Mouse (Mus musculus): ENCODE measurements around the gene Lyrm7. TPM values are rescaled to one million over a fixed set of nuclear protein-coding genes. Genes with fewer than 3 reads are reported as not detected.

The Lyrm7 gene
- total and polyA plus RNA-seq, 3 experiments: 18.2 to 64.4 (median 18.6) TPM

DNA sequence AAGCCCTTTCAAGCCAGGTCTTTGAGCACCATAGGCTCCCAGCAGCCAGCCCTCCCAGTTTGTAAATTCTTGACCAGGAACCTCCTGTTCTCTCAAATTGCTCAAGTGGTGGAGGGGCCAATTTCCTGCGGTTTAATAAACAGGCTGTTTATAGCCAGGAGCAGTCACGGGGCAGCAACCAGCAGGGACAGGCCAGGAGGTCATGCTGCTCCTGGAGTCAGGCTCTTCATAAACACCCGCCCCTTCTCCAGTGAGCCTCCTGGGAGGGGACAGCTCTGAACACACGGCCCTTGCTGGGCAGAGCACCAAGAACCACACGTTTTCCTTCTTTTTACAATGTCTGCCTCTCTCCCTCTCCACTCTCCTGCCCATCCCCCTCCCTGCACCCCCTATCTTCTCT, 24.2 kb upstream of the Lyrm7 start:
- no peak for DNase-seq (ENCODE audit: extremely low read depth)
- H3K4me3 ChIP-seq (replicated peaks in 1 of 3; ENCODE audit: low read depth in 2 of 3, low read length in 2 of 3, poor library complexity in 1 of 3): no peak overlapping the region
- no peak overlapping the region for H3K9ac ChIP-seq (ENCODE audit: insufficient read depth, low read depth)
- H3K9me3 ChIP-seq (replicated peaks; ENCODE audit: low read length): no peaks in the 10 kb centered on the region
- peaks cover 3 to 13% of the 10 kb centered on the region in 2 experiments for H3K4me1 ChIP-seq (ENCODE audit: control insufficient read depth in 1 of 2, insufficient read depth in 2 of 2)
- TF ChIP-seq MAZ (IDR thresholded peaks at IDR 0.05; ENCODE audit: low read depth, low read length) (no peak), MYC (IDR thresholded peaks at IDR 0.05; ENCODE audit: low read depth, low read length) (no peak), ZC3H11A (IDR thresholded peaks at IDR 0.05; ENCODE audit: low read depth, low read length) (no peak)
- in situ Hi-C loops (cut with MboI; ENCODE audit: low pct_ligation_motif_present, low pct_unique_long_range_greater_than_20kb, low sequenced_read_pairs): loop anchor here (5.0 to 25.0 kb wide), 4 partner anchors 42 to 502 kb away; partner anchors contain the start of gene Slc36a3
- H3K36me3 ChIP-seq (replicated peaks in 1 of 2; ENCODE audit: control insufficient read depth in 1 of 2, insufficient read depth in 1 of 2, low read length in 1 of 2): no peaks in the 10 kb centered on the region
- no peaks in the 10 kb centered on the region for H3K79me2 ChIP-seq (replicated peaks; ENCODE audit: control insufficient read depth, extremely low read depth, insufficient read depth, poor library complexity, severe bottlenecking)
- dilution Hi-C loops (cut with MboI; ENCODE audit: extremely low pct_ligation_motif_present, extremely low pct_unique_long_range_greater_than_20kb, low sequenced_read_pairs): no loop called here
- H3K4me2 ChIP-seq (ENCODE audit: insufficient read depth, low read depth, poor library complexity, severe bottlenecking): no peak overlapping the region
- H3K27me3 ChIP-seq (replicated peaks): no peaks in the 10 kb centered on the region
- no peak overlapping the region for H3K27ac ChIP-seq (ENCODE audit: insufficient read depth, low read depth)

- Histone ChIP-seq H3K27me3 (replicated peaks) (no peaks in the 10 kb centered on the region), H3K79me2 (replicated peaks; ENCODE audit: control insufficient read depth, extremely low read depth, insufficient read depth, poor library complexity, severe bottlenecking) (no peaks in the 10 kb centered on the region), H3K4me2 (ENCODE audit: insufficient read depth, low read depth, poor library complexity, severe bottlenecking) (no peak overlapping the region), H3K27ac (ENCODE audit: insufficient read depth, low read depth) (no peak overlapping the region), H3K9me3 (replicated peaks; ENCODE audit: low read length) (no peaks in the 10 kb centered on the region), H3K4me1 (ENCODE audit: control insufficient read depth in 1 of 2, insufficient read depth in 2 of 2) (peaks cover 3 to 13% of the 10 kb centered on the region in 2 experiments), H3K36me3 (replicated peaks in 1 of 2; ENCODE audit: control insufficient read depth in 1 of 2, insufficient read depth in 1 of 2, low read length in 1 of 2) (no peaks in the 10 kb centered on the region), H3K4me3 (replicated peaks in 1 of 3; ENCODE audit: low read depth in 2 of 3, low read length in 2 of 3, poor library complexity in 1 of 3) (no peak overlapping the region), H3K9ac (ENCODE audit: insufficient read depth, low read depth) (no peak overlapping the region)
- dilution Hi-C loops (cut with MboI; ENCODE audit: extremely low pct_ligation_motif_present, extremely low pct_unique_long_range_greater_than_20kb, low sequenced_read_pairs): no loop called here
- peak; percentile 64 for DNase-seq (ENCODE audit: extremely low read depth)
- in situ Hi-C loops (cut with MboI; ENCODE audit: low pct_ligation_motif_present, low pct_unique_long_range_greater_than_20kb, low sequenced_read_pairs): loop anchor here (10.0 to 25.0 kb wide), 2 partner anchors 270 to 503 kb away; partner anchors contain the start of gene Slc36a3
- TF ChIP-seq EP300 (IDR thresholded peaks at IDR 0.05; ENCODE audit: low read length) (peak; percentile 48; the same call in 1 of the 2 replicates), KAT2A (IDR thresholded peaks at IDR 0.05; ENCODE audit: insufficient replicate concordance, low read length) (no peak), JUND (conservative IDR thresholded peaks at IDR 0.05; ENCODE audit: low read depth, low read length) (no peak), MAFK (IDR thresholded peaks at IDR 0.05; ENCODE audit: insufficient replicate concordance, low read length) (peak; percentile 46; the same call in 1 of the 2 replicates), ZMIZ1 (IDR thresholded peaks at IDR 0.05; ENCODE audit: low read depth, low read length) (no peak), MXI1 (IDR thresholded peaks at IDR 0.05; ENCODE audit: low read depth, low read length) (no peak), CHD2 (IDR thresholded peaks at IDR 0.05; ENCODE audit: low read length) (peak; percentile 42; the same call in 1 of the 2 replicates), ELF1 (IDR thresholded peaks at IDR 0.05; ENCODE audit: low read depth, low read length) (peak; percentile 79), ZNF384 (IDR thresholded peaks at IDR 0.05; ENCODE audit: low read depth, low read length) (peak; percentile 52; the same call in 1 of the 2 replicates), PAX5 (IDR thresholded peaks at IDR 0.05; ENCODE audit: low read length) (no peak), NELFE (IDR thresholded peaks at IDR 0.05; ENCODE audit: low read depth, low read length) (no peak), TCF12 (IDR thresholded peaks at IDR 0.05; ENCODE audit: low read depth, low read length) (no peak), HCFC1 (IDR thresholded peaks at IDR 0.05; ENCODE audit: low read depth, low read length) (peak; percentile 46; the same call in 1 of the 2 replicates), RCOR1 (conservative IDR thresholded peaks at IDR 0.05; ENCODE audit: low read depth, low read length) (no peak), CTCF (conservative IDR thresholded peaks at IDR 0.05 in 1 of 2, IDR thresholded peaks at IDR 0.05 in 1 of 2; ENCODE audit: low read depth in 2 of 2, low read length in 2 of 2) (no peak), RAD21 (IDR thresholded peaks at IDR 0.05; ENCODE audit: low read depth, low read length) (no peak), MAX (IDR thresholded peaks at IDR 0.05; ENCODE audit: low read length) (no peak), BHLHE40 (IDR thresholded peaks at IDR 0.05; ENCODE audit: low read depth, low read length) (no peak), MAZ (IDR thresholded peaks at IDR 0.05; ENCODE audit: low read depth, low read length) (no peak), UBTF (IDR thresholded peaks at IDR 0.05; ENCODE audit: low read depth, low read length) (no peak)
Measured at GRCm38 (mm10) chr11:54884197-54884828, 23.6 kb upstream of the Lyrm7 start.
